Mouse (Mus musculus): Measurements from ENCODE around the gene Etv2. TPM values are rescaled to one million over a fixed set of nuclear protein-coding genes. Genes with fewer than 3 reads are reported as not detected.
A peak's percentile ranks its signal among the peaks of the same experiment; 100 is the strongest.

The Etv2 gene
- polyA plus RNA-seq, 1 experiment from 2014 or later, result not detected

DNA sequence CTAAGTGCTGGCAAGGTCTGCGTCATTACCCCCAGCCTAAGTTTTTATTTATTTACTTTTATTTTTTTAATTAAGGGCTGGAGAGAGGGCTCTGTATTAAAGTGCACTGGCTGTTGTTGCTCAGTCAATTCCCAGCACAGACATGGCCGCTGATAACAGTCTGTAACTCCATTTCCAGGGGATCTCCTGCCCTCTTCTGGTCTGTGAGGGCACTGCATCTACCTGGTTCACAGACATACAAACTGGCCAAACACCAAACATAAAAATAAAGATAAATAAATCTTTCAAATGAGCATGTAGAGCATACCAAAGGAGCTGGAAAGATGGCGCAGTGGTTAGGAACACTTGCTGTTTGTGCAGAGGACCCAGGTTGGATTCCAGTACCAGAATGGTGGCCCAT lies 16.4 kb downstream of the Etv2 start:
- WGBS (ENCODE audit: insufficient replicate concordance), result 85% methylated on average over 3 of the region's 3 CpGs
- no peak overlapping the region for H3K27ac ChIP-seq (ENCODE audit: low read length)
- H3K27me3 ChIP-seq (ENCODE audit: control insufficient read depth, insufficient read depth, low read depth, low read length), result no peaks in the 10 kb centered on the region
- H3K4me2 ChIP-seq (ENCODE audit: low read depth, low read length), result no peak overlapping the region
- ATAC-seq (ENCODE audit: low read depth), result no peak
- no peak overlapping the region for H3K9ac ChIP-seq (ENCODE audit: low read depth, low read length)
- peaks cover 6% of the 10 kb centered on the region for H3K4me1 ChIP-seq (ENCODE audit: control insufficient read depth, low read depth, low read length)
- H3K4me3 ChIP-seq (ENCODE audit: low read depth, low read length), result no peak overlapping the region
- no peaks in the 10 kb centered on the region for H3K9me3 ChIP-seq (replicated peaks; ENCODE audit: control insufficient read depth, low read length)
- H3K36me3 ChIP-seq (ENCODE audit: control insufficient read depth, insufficient read depth), result peaks cover 32% of the 10 kb centered on the region

- Histone ChIP-seq H3K27ac (ENCODE audit: low read length) (no peak overlapping the region), H3K9ac (ENCODE audit: low read depth, low read length) (no peak overlapping the region), H3K9me3 (replicated peaks; ENCODE audit: control insufficient read depth, low read length) (no peaks in the 10 kb centered on the region), H3K4me2 (ENCODE audit: low read depth, low read length) (no peak overlapping the region), H3K27me3 (ENCODE audit: control insufficient read depth, insufficient read depth, low read depth, low read length) (no peaks in the 10 kb centered on the region), H3K4me1 (ENCODE audit: control insufficient read depth, low read depth, low read length) (peaks cover 7% of the 10 kb centered on the region), H3K36me3 (ENCODE audit: control insufficient read depth, insufficient read depth) (peaks cover 29% of the 10 kb centered on the region), H3K4me3 (ENCODE audit: low read depth, low read length) (no peak overlapping the region)
- no peak for ATAC-seq (ENCODE audit: low read depth)
- 91% methylated on average over 9 of the region's 9 CpGs for WGBS (ENCODE audit: insufficient replicate concordance)
Measured at GRCm38 (mm10) chr7:30618658-30619057, 17.0 kb downstream of the Etv2 start.

DNA sequence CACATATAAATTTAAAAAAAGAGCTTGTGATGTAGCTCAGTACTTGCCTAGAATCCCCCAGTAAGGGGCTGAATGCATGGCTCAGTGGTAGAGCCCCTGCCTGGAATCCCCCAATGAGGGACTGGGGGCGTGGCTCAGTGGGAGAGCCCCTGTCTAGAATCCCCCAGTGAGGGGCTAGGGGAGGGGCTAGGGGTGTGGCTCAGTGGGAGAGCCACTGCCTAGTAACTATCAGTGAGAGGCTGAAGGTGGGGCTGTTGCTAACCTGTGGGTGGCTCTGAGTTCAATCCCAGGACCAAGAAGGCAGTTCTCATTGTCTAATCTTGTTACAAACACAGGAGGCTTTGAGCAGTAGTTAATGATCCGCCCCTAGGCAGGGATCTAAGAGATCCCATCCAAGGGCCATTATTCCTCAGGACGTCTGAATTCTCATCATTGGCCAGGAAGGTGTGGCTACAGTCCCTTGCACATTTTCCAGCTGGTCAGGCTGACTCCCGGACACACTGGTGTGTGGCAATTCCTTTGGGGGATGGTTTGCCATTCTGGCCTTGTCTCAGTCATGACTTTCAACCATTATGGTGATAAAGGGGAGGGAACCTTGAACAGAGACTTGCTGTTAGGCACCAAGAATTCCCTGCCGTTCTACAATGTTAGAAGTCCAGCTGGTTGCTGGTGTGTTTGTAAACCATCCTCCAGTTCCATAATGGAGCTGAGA lies 20.4 kb downstream of the Etv2 start:
- no peaks in the 10 kb centered on the region for H3K27me3 ChIP-seq (ENCODE audit: control insufficient read depth, insufficient read depth, low read depth, low read length)
- H3K27ac ChIP-seq (ENCODE audit: low read length), result no peak overlapping the region; the same call in 1 of the 2 replicates
- no peaks in the 10 kb centered on the region for H3K9me3 ChIP-seq (replicated peaks; ENCODE audit: control insufficient read depth, low read length)
- no peak overlapping the region for H3K9ac ChIP-seq (ENCODE audit: low read depth, low read length)
- H3K4me2 ChIP-seq (ENCODE audit: low read depth, low read length), result no peak overlapping the region
- H3K36me3 ChIP-seq (ENCODE audit: control insufficient read depth, insufficient read depth), result peaks cover 15% of the 10 kb centered on the region
- H3K4me1 ChIP-seq (ENCODE audit: control insufficient read depth, low read depth, low read length), result peaks cover 7% of the 10 kb centered on the region
- ATAC-seq (ENCODE audit: low read depth), result peak; percentile 19; the same call in 1 of the 2 replicates
- H3K4me3 ChIP-seq (ENCODE audit: low read depth, low read length), result no peak overlapping the region
- WGBS (ENCODE audit: insufficient replicate concordance), result 48% methylated on average over 5 of the region's 5 CpGs

GRCm38 (mm10) chr7:30614454-30614853 lies 21.2 kb downstream of the Etv2 start:
- WGBS (ENCODE audit: insufficient replicate concordance), result 45% methylated on average over 2 of the region's 2 CpGs
- no peak overlapping the region for H3K4me3 ChIP-seq (ENCODE audit: low read depth, low read length)
- H3K4me2 ChIP-seq (ENCODE audit: low read depth, low read length), result no peak overlapping the region
- H3K36me3 ChIP-seq (ENCODE audit: control insufficient read depth, insufficient read depth), result peaks cover 13% of the 10 kb centered on the region
- H3K27me3 ChIP-seq (ENCODE audit: control insufficient read depth, insufficient read depth, low read depth, low read length), result no peaks in the 10 kb centered on the region
- ATAC-seq (ENCODE audit: low read depth), result no peak
- H3K9me3 ChIP-seq (replicated peaks; ENCODE audit: control insufficient read depth, low read length), result no peaks in the 10 kb centered on the region
- no peak overlapping the region for H3K27ac ChIP-seq (ENCODE audit: low read length)
- H3K9ac ChIP-seq (ENCODE audit: low read depth, low read length), result no peak overlapping the region
- H3K4me1 ChIP-seq (ENCODE audit: control insufficient read depth, low read depth, low read length), result peaks cover 7% of the 10 kb centered on the region

- ATAC-seq (ENCODE audit: low read depth), result peak; percentile 53; the same call in 1 of the 2 replicates
- WGBS (ENCODE audit: insufficient replicate concordance), result 18% methylated on average over 14 of the region's 14 CpGs
- Histone ChIP-seq H3K27ac (ENCODE audit: low read length) (no peak overlapping the region), H3K9me3 (replicated peaks; ENCODE audit: control insufficient read depth, low read length) (no peaks in the 10 kb centered on the region), H3K4me3 (ENCODE audit: low read depth, low read length) (no peak overlapping the region), H3K4me2 (ENCODE audit: low read depth, low read length) (no peak overlapping the region), H3K9ac (ENCODE audit: low read depth, low read length) (no peak overlapping the region), H3K36me3 (ENCODE audit: control insufficient read depth, insufficient read depth) (peaks cover 8% of the 10 kb centered on the region), H3K27me3 (ENCODE audit: control insufficient read depth, insufficient read depth, low read depth, low read length) (no peaks in the 10 kb centered on the region), H3K4me1 (ENCODE audit: control insufficient read depth, low read depth, low read length) (peaks cover 7% of the 10 kb centered on the region)
Measured at GRCm38 (mm10) chr7:30613529-30614112, 22.0 kb downstream of the Etv2 start.

DNA sequence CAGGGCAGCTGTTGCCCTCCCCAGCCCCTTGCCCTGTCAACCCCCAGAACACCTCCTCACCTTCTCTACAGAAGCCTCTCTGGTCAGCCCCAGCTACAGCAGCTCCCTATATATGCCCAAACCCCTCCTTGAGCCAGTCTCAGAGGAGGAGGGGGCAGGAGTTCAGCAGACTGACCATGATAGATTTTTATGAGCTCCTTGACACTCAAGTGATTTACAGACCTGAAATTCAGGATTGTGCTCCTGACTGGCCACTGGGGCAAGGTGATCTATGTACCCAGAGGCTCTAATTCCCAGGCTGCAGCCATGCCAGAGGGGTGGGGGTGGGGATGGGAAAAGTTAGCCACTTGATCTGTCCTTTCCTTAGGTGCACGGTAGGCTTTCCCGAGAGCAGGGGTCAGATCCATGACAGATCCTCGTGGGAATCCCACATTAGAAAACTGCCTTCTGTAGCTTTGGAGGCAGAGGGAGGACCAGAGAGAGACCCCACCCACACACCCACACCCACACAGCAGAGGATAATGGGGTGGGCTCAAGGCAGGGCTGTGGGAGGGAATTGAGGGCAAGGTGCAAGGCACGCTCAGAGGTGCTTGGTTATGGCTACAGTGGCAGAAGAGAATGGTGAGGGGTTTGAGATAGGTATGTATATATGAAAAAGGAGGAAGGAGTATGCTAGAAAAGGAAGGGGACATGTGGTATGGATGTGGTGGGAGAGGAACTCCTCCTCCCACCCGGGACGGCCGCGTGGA lies 22.8 kb downstream of the Etv2 start, which contains the start of gene Upk1a:
Gene Upk1a (minus strand): TSS at position 194 of the 749 bp plus-strand sequence.
- Histone ChIP-seq H3K36me3 (ENCODE audit: control insufficient read depth, insufficient read depth) (peaks cover 8% of the 10 kb centered on the region), H3K9ac (ENCODE audit: low read depth, low read length) (no peak within 1 kb of the TSS), H3K9me3 (replicated peaks; ENCODE audit: control insufficient read depth, low read length) (no peaks in the 10 kb centered on the region), H3K4me1 (ENCODE audit: control insufficient read depth, low read depth, low read length) (peaks cover 7% of the 10 kb centered on the region), H3K27me3 (ENCODE audit: control insufficient read depth, insufficient read depth, low read depth, low read length) (no peaks in the 10 kb centered on the region), H3K4me2 (ENCODE audit: low read depth, low read length) (no peak within 1 kb of the TSS), H3K4me3 (ENCODE audit: low read depth, low read length) (no peak within 1 kb of the TSS), H3K27ac (ENCODE audit: low read length) (no peak within 1 kb of the TSS)
- no peak for ATAC-seq (ENCODE audit: low read depth)
- 77% methylated on average over 8 of the region's 8 CpGs for WGBS (ENCODE audit: insufficient replicate concordance)

GRCm38 (mm10) chr7:30610043-30610442 lies 25.6 kb downstream of the Etv2 start:
- no peak for ATAC-seq (ENCODE audit: low read depth)
- WGBS (ENCODE audit: insufficient replicate concordance), result 43% methylated on average over 7 of the region's 7 CpGs
- no peak overlapping the region for H3K4me3 ChIP-seq (ENCODE audit: low read depth, low read length)
- no peak overlapping the region for H3K27ac ChIP-seq (ENCODE audit: low read length)
- no peaks in the 10 kb centered on the region for H3K36me3 ChIP-seq (ENCODE audit: control insufficient read depth, insufficient read depth)
- H3K4me2 ChIP-seq (ENCODE audit: low read depth, low read length), result no peak overlapping the region
- no peaks in the 10 kb centered on the region for H3K27me3 ChIP-seq (ENCODE audit: control insufficient read depth, insufficient read depth, low read depth, low read length)
- H3K4me1 ChIP-seq (ENCODE audit: control insufficient read depth, low read depth, low read length), result peaks cover 2% of the 10 kb centered on the region
- H3K9me3 ChIP-seq (replicated peaks; ENCODE audit: control insufficient read depth, low read length), result no peaks in the 10 kb centered on the region
- no peak overlapping the region for H3K9ac ChIP-seq (ENCODE audit: low read depth, low read length)

GRCm38 (mm10) chr7:30608476-30608875 lies 27.2 kb downstream of the Etv2 start:
- Histone ChIP-seq H3K9me3 (replicated peaks; ENCODE audit: control insufficient read depth, low read length) (no peaks in the 10 kb centered on the region), H3K9ac (ENCODE audit: low read depth, low read length) (no peak overlapping the region), H3K4me3 (ENCODE audit: low read depth, low read length) (no peak overlapping the region), H3K4me2 (ENCODE audit: low read depth, low read length) (no peak overlapping the region), H3K27me3 (ENCODE audit: control insufficient read depth, insufficient read depth, low read depth, low read length) (no peaks in the 10 kb centered on the region), H3K27ac (ENCODE audit: low read length) (no peak overlapping the region), H3K4me1 (ENCODE audit: control insufficient read depth, low read depth, low read length) (no peaks in the 10 kb centered on the region), H3K36me3 (ENCODE audit: control insufficient read depth, insufficient read depth) (no peaks in the 10 kb centered on the region)
- no peak for ATAC-seq (ENCODE audit: low read depth)
- 46% methylated on average over 16 of the region's 16 CpGs for WGBS (ENCODE audit: insufficient replicate concordance)

All from liver, embryonic 16.5 days (tissue).